Mouse (Mus musculus) frontal cortex, adult 2 months (tissue): Measurements from ENCODE around the gene Rps6ka4. TPM values are rescaled to one million over a fixed set of nuclear protein-coding genes. Genes with fewer than 3 reads are reported as not detected.

Source experiments
- DNase-seq, 2 experiments: peaks; one replicate each; pipeline ENCODE4 v3.0.0; 2022; ENCODE audit warnings: low spot score in 1 of 2; ENCODE audit errors: extremely low spot score in 1 of 2
- polyA plus RNA-seq: library from polyadenylated mRNA; depleted of rRNA; stranded (reverse); fragments of >200 nt; gene quantifications from 2 replicates; pipeline ENCODE4 v1.2.3, GENCODE M21; 2012; rRNA removed

The Rps6ka4 gene
- polyA plus RNA-seq = 34.1 and 36.9 TPM in 2 replicates

GRCm38 (mm10) chr19:6840475-6841291, at the start of gene Rps6ka4:
TSS of gene Rps6ka4 (minus strand) at chr19:6840636.
- DNase-seq = peak in 1 of 2 experiments; percentile 71

GRCm38 (mm10) chr19:6877965-6878364, 37.5 kb upstream of the Rps6ka4 start:
- no peak for DNase-seq

GRCm38 (mm10) chr19:6876799-6877198, 36.4 kb upstream of the Rps6ka4 start:
- DNase-seq = no peak

GRCm38 (mm10) chr19:6875834-6876233, 35.4 kb upstream of the Rps6ka4 start:
- DNase-seq = peak in 1 of 2 experiments; percentile 27

- no peak for DNase-seq
Observed at GRCm38 (mm10) chr19:6874257-6874656, 33.8 kb upstream of the Rps6ka4 start.

- DNase-seq = no peak
Observed at GRCm38 (mm10) chr19:6872701-6873100, 32.3 kb upstream of the Rps6ka4 start.

- DNase-seq = no peak
Observed at GRCm38 (mm10) chr19:6871574-6872271, 31.3 kb upstream of the Rps6ka4 start.

GRCm38 (mm10) chr19:6869355-6869754, 28.9 kb upstream of the Rps6ka4 start:
- no peak for DNase-seq

- DNase-seq = no peak
Observed at GRCm38 (mm10) chr19:6861451-6861850, 21.0 kb upstream of the Rps6ka4 start.

GRCm38 (mm10) chr19:6860706-6861105, 20.3 kb upstream of the Rps6ka4 start:
- DNase-seq = no peak

GRCm38 (mm10) chr19:6859971-6860370, 19.5 kb upstream of the Rps6ka4 start:
- no peak for DNase-seq

GRCm38 (mm10) chr19:6859032-6859651, 18.7 kb upstream of the Rps6ka4 start:
- no peak for DNase-seq

- no peak for DNase-seq
Observed at GRCm38 (mm10) chr19:6858031-6858430, 17.6 kb upstream of the Rps6ka4 start, which contains the start of gene Ccdc88b. TSS of gene Ccdc88b (minus strand) at chr19:6858211.

- no peak for DNase-seq
Observed at GRCm38 (mm10) chr19:6857391-6858005, 17.1 kb upstream of the Rps6ka4 start.

GRCm38 (mm10) chr19:6857003-6857360, 16.5 kb upstream of the Rps6ka4 start:
- no peak for DNase-seq

- peak in 1 of 2 experiments; percentile 74 for DNase-seq
Observed at GRCm38 (mm10) chr19:6856281-6857002, 16.0 kb upstream of the Rps6ka4 start.

GRCm38 (mm10) chr19:6855225-6856031, 15.0 kb upstream of the Rps6ka4 start:
- no peak for DNase-seq

- DNase-seq = no peak
Observed at GRCm38 (mm10) chr19:6854658-6855057, 14.2 kb upstream of the Rps6ka4 start.

- no peak for DNase-seq
Observed at GRCm38 (mm10) chr19:6853903-6854302, 13.5 kb upstream of the Rps6ka4 start.
